Mouse (Mus musculus) CH12.LX (cell line): Measurements from ENCODE around the gene Stk32b.

Experiments
- CHD2 ChIP-seq: IDR thresholded peaks from 2 replicates; pipeline ENCODE4 v1.6.1; 2011; ENCODE audit warnings: low read length, improper control_type of control experiment
- E2F4 ChIP-seq: IDR thresholded peaks from 2 replicates; pipeline ENCODE4 v1.6.1; 2011; ENCODE audit warnings: low read depth, low read length, improper control_type of control experiment; ENCODE audit not compliant: insufficient replicate concordance
- ETS1 ChIP-seq: conservative IDR thresholded peaks from 2 replicates; pipeline ENCODE4 v1.6.1; 2012; ENCODE audit warnings: low read depth, mild to moderate bottlenecking, inconsistent platforms, low read length, improper control_type of control experiment, moderate library complexity
- RCOR1 ChIP-seq: conservative IDR thresholded peaks from 2 replicates; pipeline ENCODE4 v1.6.1; 2012; ENCODE audit warnings: low read depth, mild to moderate bottlenecking, inconsistent platforms, low read length, improper control_type of control experiment
- UBTF ChIP-seq: IDR thresholded peaks from 2 replicates; pipeline ENCODE4 v1.6.1; 2012; ENCODE audit warnings: low read depth, mild to moderate bottlenecking, inconsistent platforms, low read length, improper control_type of control experiment, moderate library complexity
- ZKSCAN1 ChIP-seq: IDR thresholded peaks from 2 replicates; pipeline ENCODE4 v1.6.1; 2012; ENCODE audit warnings: low read depth, inconsistent platforms, low read length, improper control_type of control experiment, borderline replicate concordance

- TF ChIP-seq ZKSCAN1 (no peak), ETS1 (no peak), CHD2 (no peak), E2F4 (no peak), RCOR1 (no peak), UBTF (no peak)
Measured at GRCm38 (mm10) chr5:37587861-37588260, 129.1 kb downstream of the Stk32b start.
